Mouse (Mus musculus) neural tube, embryonic 15.5 days (tissue): ENCODE results near the gene Dlg2. TPM values are rescaled to one million over a fixed set of nuclear protein-coding genes. Genes with fewer than 3 reads are reported as not detected.

Source experiments
- ATAC-seq: fragments of 200-750 bp; cut with Nextera tagmentation; 2 replicates; pipeline ENCODE4 v1.8.0; 2017; ENCODE audit warnings: mild to moderate bottlenecking, moderate TSS enrichment, moderate library complexity; ENCODE audit not compliant: low FRiP score
- H3K27ac ChIP-seq: fragments of 300-500 bp; sonication (generic); replicated peaks from 2 replicates; pipeline ENCODE4 v1.5.1; 2015; ENCODE audit warnings: mild to moderate bottlenecking, inconsistent platforms
- H3K27me3 ChIP-seq: fragments of 300-500 bp; sonication (generic); replicated peaks from 2 replicates; pipeline ENCODE4 v1.6.1; 2015; ENCODE audit warnings: inconsistent platforms
- H3K36me3 ChIP-seq: fragments of 300-500 bp; sonication (generic); 2 replicates; pipeline ENCODE4 v1.6.1; 2015; ENCODE audit warnings: inconsistent platforms
- H3K4me1 ChIP-seq: fragments of 300-500 bp; sonication (generic); 2 replicates; pipeline ENCODE4 v1.6.1; 2015; ENCODE audit warnings: inconsistent platforms
- H3K4me2 ChIP-seq: fragments of 300-500 bp; sonication (generic); 2 replicates; pipeline ENCODE4 v1.6.1; 2015; ENCODE audit warnings: inconsistent platforms, mild to moderate bottlenecking, moderate library complexity
- H3K4me3 ChIP-seq: fragments of 300-500 bp; sonication (generic); replicated peaks from 2 replicates; pipeline ENCODE4 v1.5.1; 2015; ENCODE audit warnings: mild to moderate bottlenecking, inconsistent platforms
- H3K9ac ChIP-seq: fragments of 300-500 bp; sonication (generic); replicated peaks from 2 replicates; pipeline ENCODE4 v1.6.1; 2015; ENCODE audit warnings: mild to moderate bottlenecking, inconsistent platforms
- H3K9me3 ChIP-seq: fragments of 300-500 bp; sonication (generic); replicated peaks from 2 replicates; pipeline ENCODE4 v1.6.1; 2016; ENCODE audit warnings: inconsistent platforms
- WGBS: fragments of 180-500 bp; shearing (Covaris S2); methylation state at CpG from one replicate; pipeline ENCODE4 v1.1.7; 2015; ENCODE audit warnings: mixed read lengths; 5-methylcytosine and 5-hydroxymethylcytosine counted together
- polyA plus RNA-seq: library from polyadenylated mRNA; unstranded; fragments of >200 nt; fragmentation: Nextera tagmentation; extraction: Ambion mirVana; gene quantifications from 2 replicates; pipeline ENCODE4 v1.2.1, GENCODE M21; 2015

Gene Dlg2
- polyA plus RNA-seq, 1 experiment from 2014 or later, result 29.9 TPM

GRCm38 (mm10) chr7:91383873-91384272, 907.4 kb downstream of the Dlg2 start:
- no peaks in the 10 kb centered on the region for H3K9me3 ChIP-seq
- H3K27ac ChIP-seq, result no peak overlapping the region
- no peak overlapping the region for H3K4me2 ChIP-seq
- ATAC-seq, result no peak
- no peak overlapping the region for H3K4me3 ChIP-seq
- no peak overlapping the region for H3K9ac ChIP-seq
- H3K4me1 ChIP-seq, result no peaks in the 10 kb centered on the region
- 60% methylated on average over 1 of the region's 1 CpGs for WGBS
- H3K27me3 ChIP-seq, result no peaks in the 10 kb centered on the region
- H3K36me3 ChIP-seq, result no peaks in the 10 kb centered on the region

DNA sequence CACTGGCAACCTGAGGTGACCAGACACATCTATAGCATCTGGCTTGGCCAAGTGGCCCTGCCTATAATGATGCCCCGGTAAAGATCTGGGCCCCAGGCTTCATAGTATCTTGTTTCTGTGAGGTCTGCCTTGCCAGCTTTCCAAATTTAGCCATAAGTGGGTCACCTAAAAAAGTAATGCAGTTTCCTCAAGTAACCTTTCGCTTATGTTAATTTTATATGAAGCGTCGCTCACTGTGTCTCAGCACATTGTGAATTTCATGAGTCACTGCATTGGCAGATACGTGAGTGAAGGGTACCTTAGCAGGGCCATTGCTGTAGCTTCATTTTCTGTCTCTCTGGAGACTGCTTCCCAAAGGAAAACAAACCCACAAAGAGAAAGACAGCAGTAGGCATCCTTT, 912.8 kb downstream of the Dlg2 start:
- Histone ChIP-seq H3K27me3 (no peaks in the 10 kb centered on the region), H3K27ac (no peak overlapping the region), H3K4me3 (no peak overlapping the region), H3K4me2 (no peak overlapping the region), H3K4me1 (no peaks in the 10 kb centered on the region), H3K36me3 (no peaks in the 10 kb centered on the region), H3K9ac (no peak overlapping the region), H3K9me3 (no peaks in the 10 kb centered on the region)
- ATAC-seq, result no peak
- WGBS, result 90% methylated on average over 5 of the region's 5 CpGs

DNA sequence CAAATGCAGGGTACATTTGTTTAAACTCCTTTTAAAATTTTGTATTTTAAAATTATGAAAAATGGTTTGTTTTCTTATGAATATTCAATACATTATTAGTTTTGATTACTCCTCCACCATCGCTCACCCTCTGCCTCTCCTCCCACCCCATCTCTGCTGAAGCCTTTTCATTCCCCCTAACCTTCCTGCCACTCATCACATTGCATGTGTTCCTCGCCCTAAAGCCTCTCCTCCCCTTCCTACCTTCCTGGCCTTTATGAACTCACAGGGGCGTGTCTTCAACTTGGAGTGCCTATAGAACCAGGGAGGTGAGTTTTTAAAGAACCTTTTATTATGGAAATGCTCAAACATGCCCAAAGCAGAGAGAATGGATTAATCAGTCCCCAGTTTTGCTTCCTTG, 921.4 kb downstream of the Dlg2 start:
- no peaks in the 10 kb centered on the region for H3K9me3 ChIP-seq
- H3K27ac ChIP-seq, result no peak overlapping the region
- ATAC-seq, result no peak
- H3K27me3 ChIP-seq, result no peaks in the 10 kb centered on the region
- H3K4me2 ChIP-seq, result no peak overlapping the region
- no peak overlapping the region for H3K9ac ChIP-seq
- H3K4me1 ChIP-seq, result no peaks in the 10 kb centered on the region
- H3K4me3 ChIP-seq, result no peak overlapping the region
- 35% methylated on average over 3 of the region's 3 CpGs for WGBS
- no peaks in the 10 kb centered on the region for H3K36me3 ChIP-seq

DNA sequence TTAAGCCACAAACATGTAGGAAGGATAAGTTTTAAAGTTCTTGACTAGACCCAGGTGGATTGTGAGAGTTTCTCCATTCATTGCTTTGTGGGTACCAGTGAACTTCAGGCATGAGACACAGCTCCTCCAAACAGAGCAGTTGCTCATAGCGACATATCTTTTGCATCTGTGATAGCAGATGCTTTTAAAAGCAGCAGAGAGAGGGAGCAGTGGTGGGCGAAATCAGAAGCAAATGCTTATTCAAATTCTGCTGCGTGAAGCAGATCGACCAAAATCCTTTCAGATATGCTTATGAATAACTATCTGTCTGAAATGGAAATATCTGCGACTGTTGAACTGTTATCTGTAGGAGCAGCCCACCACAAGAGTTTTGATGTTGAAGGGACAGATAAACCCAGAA, 935.6 kb downstream of the Dlg2 start:
- 88% methylated on average over 5 of the region's 5 CpGs for WGBS
- Histone ChIP-seq H3K4me2 (no peak overlapping the region), H3K9ac (no peak overlapping the region), H3K36me3 (no peaks in the 10 kb centered on the region), H3K27ac (no peak overlapping the region), H3K27me3 (no peaks in the 10 kb centered on the region), H3K4me3 (no peak overlapping the region), H3K9me3 (no peaks in the 10 kb centered on the region), H3K4me1 (no peaks in the 10 kb centered on the region)
- no peak for ATAC-seq

DNA sequence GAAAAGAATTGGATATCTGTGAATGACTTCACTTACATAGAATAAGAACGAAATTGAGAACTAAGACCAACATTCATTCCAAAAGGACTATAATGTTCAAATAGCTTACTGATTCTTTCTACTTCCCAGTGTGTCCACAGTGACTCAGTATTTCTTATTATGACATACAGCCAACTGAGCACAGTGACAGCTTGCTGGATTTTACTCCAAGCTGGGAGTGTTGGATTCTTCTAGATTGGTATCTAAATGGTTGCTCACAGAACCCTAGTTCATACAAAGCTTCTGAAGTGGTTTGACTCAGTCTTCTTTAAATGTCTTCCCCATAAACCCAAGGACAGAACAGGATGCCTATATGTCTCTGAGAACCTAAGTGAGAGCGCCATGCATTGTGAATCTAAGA, 937.7 kb downstream of the Dlg2 start:
- H3K9me3 ChIP-seq, result no peaks in the 10 kb centered on the region
- H3K4me2 ChIP-seq, result no peak overlapping the region
- H3K9ac ChIP-seq, result no peak overlapping the region
- H3K27me3 ChIP-seq, result no peaks in the 10 kb centered on the region
- H3K4me3 ChIP-seq, result no peak overlapping the region
- no peaks in the 10 kb centered on the region for H3K36me3 ChIP-seq
- WGBS, result 95% methylated on average over 2 of the region's 2 CpGs
- no peak overlapping the region for H3K27ac ChIP-seq
- ATAC-seq, result no peak
- no peaks in the 10 kb centered on the region for H3K4me1 ChIP-seq

- Histone ChIP-seq H3K4me1 (no peaks in the 10 kb centered on the region), H3K9ac (no peak overlapping the region), H3K27ac (no peak overlapping the region), H3K4me3 (no peak overlapping the region), H3K36me3 (no peaks in the 10 kb centered on the region), H3K4me2 (no peak overlapping the region), H3K9me3 (no peaks in the 10 kb centered on the region), H3K27me3 (no peaks in the 10 kb centered on the region)
- no peak for ATAC-seq
- WGBS, result 92% methylated on average over 2 of the region's 2 CpGs
Observed at GRCm38 (mm10) chr7:91414749-91415148, 938.3 kb downstream of the Dlg2 start.

- Histone ChIP-seq H3K27me3 (no peaks in the 10 kb centered on the region), H3K36me3 (no peaks in the 10 kb centered on the region), H3K27ac (no peak overlapping the region), H3K4me1 (no peaks in the 10 kb centered on the region), H3K9me3 (no peaks in the 10 kb centered on the region), H3K4me3 (no peak overlapping the region), H3K4me2 (no peak overlapping the region), H3K9ac (no peak overlapping the region)
- ATAC-seq, result no peak
- 89% methylated on average over 4 of the region's 4 CpGs for WGBS
Observed at GRCm38 (mm10) chr7:91420215-91420614, 943.7 kb downstream of the Dlg2 start.

- 86% methylated on average over 4 of the region's 4 CpGs for WGBS
- Histone ChIP-seq H3K4me1 (no peaks in the 10 kb centered on the region), H3K4me3 (no peak overlapping the region), H3K27ac (no peak overlapping the region), H3K4me2 (no peak overlapping the region), H3K9ac (no peak overlapping the region), H3K27me3 (no peaks in the 10 kb centered on the region), H3K36me3 (no peaks in the 10 kb centered on the region), H3K9me3 (no peaks in the 10 kb centered on the region)
- no peak for ATAC-seq
Observed at GRCm38 (mm10) chr7:91423784-91424183, 947.3 kb downstream of the Dlg2 start.

DNA sequence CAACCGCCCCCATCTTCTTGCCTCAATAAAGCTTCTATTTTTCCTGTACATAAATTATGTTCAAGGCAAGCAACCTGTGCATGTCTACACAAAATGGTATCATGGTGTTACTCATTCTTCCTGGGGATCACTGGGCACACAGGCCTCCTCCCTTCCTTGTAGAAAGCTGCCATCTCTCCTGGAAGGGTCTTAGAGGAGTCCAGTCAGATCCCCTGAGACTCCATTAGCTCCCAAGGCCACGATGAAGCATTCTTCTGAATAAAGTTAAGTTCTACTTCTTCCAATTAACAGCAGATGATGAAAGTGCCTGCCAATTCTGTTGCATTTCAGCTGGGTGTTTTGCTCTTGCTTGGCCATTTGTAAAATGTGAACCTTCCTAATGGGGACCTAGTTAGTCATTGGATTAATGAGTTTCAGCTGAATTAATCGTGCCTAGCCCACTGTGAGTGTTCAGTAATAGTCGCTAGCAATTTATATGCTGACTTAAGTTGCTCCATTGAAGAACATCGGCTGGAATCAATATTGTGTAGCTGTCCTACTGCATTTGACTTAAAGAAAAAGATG, 953.3 kb downstream of the Dlg2 start:
- Histone ChIP-seq H3K36me3 (no peaks in the 10 kb centered on the region), H3K27me3 (no peaks in the 10 kb centered on the region), H3K4me2 (no peak overlapping the region), H3K9me3 (no peaks in the 10 kb centered on the region), H3K4me3 (no peak overlapping the region), H3K9ac (no peak overlapping the region), H3K4me1 (0 out of 2 replicates have a peak, but pooled peaks cover 2% of the 10 kb centered on the region), H3K27ac (no peak overlapping the region)
- 61% methylated on average over 5 of the region's 5 CpGs for WGBS
- ATAC-seq, result no peak

DNA sequence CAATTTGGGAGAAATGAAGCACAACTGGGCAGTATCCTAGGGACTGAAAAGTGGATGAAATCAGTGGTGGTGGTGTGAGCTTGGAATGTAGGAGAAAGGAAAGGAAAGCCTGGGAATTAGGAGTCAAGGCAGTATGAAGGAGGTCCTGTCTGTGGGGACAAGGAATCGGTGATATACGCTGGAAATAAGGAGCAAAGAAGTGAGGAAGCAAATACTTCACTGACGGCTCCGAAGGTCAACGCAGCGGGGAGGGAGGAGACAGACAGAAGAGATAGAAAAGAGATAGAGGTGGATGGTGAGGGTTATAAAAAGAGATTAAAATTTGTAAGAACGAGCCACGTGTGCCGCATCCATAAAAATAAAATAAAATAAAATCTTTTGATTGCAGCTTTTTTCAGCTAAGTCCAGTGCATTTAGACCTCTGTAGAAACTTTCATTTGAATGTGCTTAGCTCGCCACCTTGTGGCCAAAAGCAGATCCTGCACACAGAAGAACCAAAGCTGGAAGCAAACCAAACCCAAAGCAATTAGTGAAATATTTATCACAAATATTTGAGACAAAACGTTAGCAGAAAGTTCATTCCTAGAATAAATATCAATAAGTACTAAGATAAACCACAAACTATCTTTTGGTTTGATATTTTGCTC, 955.2 kb downstream of the Dlg2 start:
- Histone ChIP-seq H3K9ac (no peak overlapping the region), H3K4me1 (0 out of 2 replicates have a peak, but pooled peaks cover 2% of the 10 kb centered on the region), H3K27me3 (no peaks in the 10 kb centered on the region), H3K27ac (no peak overlapping the region), H3K4me2 (peak overlapping the region; percentile 31; the same call in 1 of the 2 replicates), H3K9me3 (no peaks in the 10 kb centered on the region), H3K4me3 (no peak overlapping the region), H3K36me3 (no peaks in the 10 kb centered on the region)
- WGBS, result 39% methylated on average over 11 of the region's 11 CpGs
- ATAC-seq, result no peak; the same call in 1 of the 2 replicates

DNA sequence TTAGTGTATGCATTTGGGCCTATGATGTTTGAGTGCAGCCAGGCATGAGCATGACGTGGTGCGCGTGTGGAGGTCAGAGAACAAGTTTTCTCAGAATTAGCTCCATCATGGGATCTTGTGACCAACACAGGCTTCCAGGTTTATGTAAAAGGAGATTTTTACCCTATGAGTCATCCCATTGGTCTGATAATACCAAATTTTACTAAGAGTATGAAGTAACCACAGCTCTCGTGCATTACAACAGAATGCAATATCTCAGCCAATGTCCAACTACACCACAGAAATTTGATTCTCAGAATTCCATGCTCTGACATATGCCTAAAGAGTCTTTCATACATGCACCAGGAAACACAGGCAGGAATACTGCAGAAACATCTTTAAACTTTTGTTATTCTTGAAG, 956.1 kb downstream of the Dlg2 start:
- no peaks in the 10 kb centered on the region for H3K36me3 ChIP-seq
- no peak overlapping the region for H3K27ac ChIP-seq
- no peak overlapping the region for H3K9ac ChIP-seq
- ATAC-seq, result no peak
- H3K9me3 ChIP-seq, result no peaks in the 10 kb centered on the region
- H3K4me2 ChIP-seq, result no peak overlapping the region
- 95% methylated on average over 4 of the region's 4 CpGs for WGBS
- no peaks in the 10 kb centered on the region for H3K27me3 ChIP-seq
- H3K4me1 ChIP-seq, result 0 out of 2 replicates have a peak, but pooled peaks cover 2% of the 10 kb centered on the region
- no peak overlapping the region for H3K4me3 ChIP-seq

DNA sequence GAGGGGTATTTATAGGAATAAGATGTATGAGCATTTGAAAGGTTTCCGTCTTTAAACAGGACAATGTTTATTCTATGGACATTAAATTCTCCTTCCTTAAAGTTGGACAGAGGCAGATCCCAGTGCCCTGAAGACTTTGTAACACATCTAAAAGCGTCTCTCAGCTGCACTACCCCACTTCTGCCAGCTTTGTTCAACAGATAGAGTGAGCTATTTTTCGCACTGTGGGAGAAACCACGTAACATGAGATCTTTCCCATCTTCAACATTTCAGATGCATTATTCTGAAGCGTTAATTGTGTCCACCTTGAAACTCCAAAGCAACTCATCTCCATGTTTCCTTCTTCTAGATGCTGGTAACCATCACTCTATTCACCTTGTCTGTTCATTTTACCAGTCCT, 958.3 kb downstream of the Dlg2 start:
- Histone ChIP-seq H3K27me3 (no peaks in the 10 kb centered on the region), H3K4me1 (0 out of 2 replicates have a peak, but pooled peaks cover 2% of the 10 kb centered on the region), H3K36me3 (no peaks in the 10 kb centered on the region), H3K9me3 (no peaks in the 10 kb centered on the region), H3K4me2 (no peak overlapping the region), H3K27ac (no peak overlapping the region), H3K9ac (no peak overlapping the region), H3K4me3 (no peak overlapping the region)
- ATAC-seq, result no peak
- WGBS, result 89% methylated on average over 5 of the region's 5 CpGs
